Mouse (Mus musculus): ENCODE data around the gene Mars2. TPM values are rescaled to one million over a fixed set of nuclear protein-coding genes. Genes with fewer than 3 reads are reported as not detected.

The Mars2 gene
- 4.3 TPM for polyA plus RNA-seq (2017; shearing (Covaris generic))

DNA sequence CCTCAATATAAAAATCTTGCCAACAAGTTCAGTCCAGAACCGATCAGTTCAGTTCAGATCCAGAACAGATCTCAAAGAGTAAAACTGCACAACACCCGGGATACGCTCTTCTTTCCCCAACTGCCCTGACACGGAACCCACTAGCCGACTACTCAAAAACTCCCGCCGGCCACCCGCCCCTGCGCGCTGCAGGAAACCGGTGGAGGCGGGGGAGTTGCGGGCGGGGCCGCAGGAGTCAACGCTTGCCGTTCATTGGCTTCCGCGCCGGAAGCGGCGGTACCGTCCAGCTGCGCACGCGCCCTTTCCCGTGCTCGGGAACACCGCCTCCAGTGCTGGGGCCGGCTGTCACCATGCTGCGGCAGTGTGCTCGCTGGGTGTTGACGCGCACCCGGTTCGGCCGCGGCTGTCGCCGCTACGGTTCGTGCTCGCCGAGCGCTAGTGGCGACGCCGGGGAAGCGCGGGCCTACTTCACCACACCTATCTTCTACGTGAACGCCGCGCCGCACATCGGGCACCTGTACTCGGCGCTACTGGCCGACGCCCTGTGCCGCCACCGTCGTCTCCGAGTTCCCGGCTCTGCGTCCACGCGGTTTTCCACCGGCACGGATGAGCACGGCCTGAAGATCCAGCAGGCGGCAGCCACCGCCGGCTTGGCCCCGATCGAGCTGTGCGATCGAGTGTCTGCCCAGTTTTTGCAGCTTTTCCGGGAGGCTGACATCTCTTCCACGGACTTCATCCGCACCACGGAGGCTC is at the start of gene Mars2:
TSS of gene Mars2 (plus strand) at position 288 of the 753 bp plus-strand sequence.

DNA sequence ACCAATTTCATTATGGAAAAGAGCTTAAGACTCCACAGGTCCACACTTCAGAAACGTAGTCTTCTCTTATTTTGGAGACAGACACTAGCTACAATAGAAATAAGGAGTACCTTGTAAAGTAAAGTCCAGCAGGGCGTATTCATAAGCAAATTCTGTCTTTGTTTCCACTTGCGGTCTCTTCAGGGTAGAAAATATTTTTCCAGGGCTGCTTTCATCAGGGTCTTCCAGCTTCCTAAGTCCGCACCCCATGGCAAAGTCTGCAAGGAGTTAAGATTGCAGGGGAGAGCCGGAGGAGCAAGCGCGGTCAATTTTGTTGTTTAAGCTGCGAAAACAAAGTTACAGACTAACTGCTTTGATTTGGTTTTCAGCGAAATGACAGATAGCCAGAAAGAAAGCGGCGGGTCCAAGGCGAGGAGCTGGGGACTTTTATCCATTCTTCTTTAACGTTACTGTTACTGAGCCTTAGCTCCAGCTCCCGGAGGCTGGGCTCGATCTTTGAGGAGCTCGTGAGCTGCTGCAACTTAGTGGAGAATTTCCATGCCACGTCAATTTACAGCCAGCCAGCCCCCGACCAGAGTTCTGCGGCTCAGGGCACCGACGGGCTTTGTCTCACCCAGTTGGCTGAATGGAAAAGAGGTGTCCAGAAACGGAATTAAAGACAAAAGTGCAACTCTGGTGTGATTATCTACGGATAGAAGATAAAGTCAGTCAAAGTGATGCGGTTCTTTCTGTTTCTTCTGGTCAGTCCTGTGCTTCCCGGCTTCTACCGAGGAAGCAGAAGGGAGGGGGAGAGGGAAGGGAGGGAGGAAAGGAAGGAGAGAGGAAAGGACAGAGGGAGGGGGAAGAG is 10.7 kb upstream of the Mars2 start, which contains the start of gene Rftn2:
TSS of gene Rftn2 (minus strand) at position 772 of the 847 bp plus-strand sequence.

Other genes with a start within 250 kb of the Mars2 start
- 682 TPM for gene Sf3b1, start 209.7 kb upstream of the Mars2 start, polyA plus RNA-seq (2017; shearing (Covaris generic))
- 28.9 TPM for gene Coq10b, start 184.4 kb upstream of the Mars2 start, polyA plus RNA-seq (2017; shearing (Covaris generic))
- gene Hspe1, start 149.0 kb upstream of the Mars2 start, polyA plus RNA-seq (2017; shearing (Covaris generic)), result 147 TPM
- 141 TPM for gene Hspd1, start 148.9 kb upstream of the Mars2 start, polyA plus RNA-seq (2017; shearing (Covaris generic))
- gene Mob4, start 105.9 kb upstream of the Mars2 start, polyA plus RNA-seq (2017; shearing (Covaris generic)), result 111 TPM
- 7.1 TPM for gene Rftn2, start 10.4 kb upstream of the Mars2 start, polyA plus RNA-seq (2017; shearing (Covaris generic))
- gene Boll, start 126.3 kb downstream of the Mars2 start, polyA plus RNA-seq (2017; shearing (Covaris generic)), result 12.3 TPM
- gene Plcl1, start 168.7 kb downstream of the Mars2 start, polyA plus RNA-seq (2017; shearing (Covaris generic)), result 6.2 TPM